Mouse (Mus musculus): ENCODE measurements at regions not wholly inside any gene's neighbourhood (a gene's known extent, or its start where the extent isn't known, plus 50 kb on each side); places are given as distances from the start of the nearest gene placed in this dataset.

DNA sequence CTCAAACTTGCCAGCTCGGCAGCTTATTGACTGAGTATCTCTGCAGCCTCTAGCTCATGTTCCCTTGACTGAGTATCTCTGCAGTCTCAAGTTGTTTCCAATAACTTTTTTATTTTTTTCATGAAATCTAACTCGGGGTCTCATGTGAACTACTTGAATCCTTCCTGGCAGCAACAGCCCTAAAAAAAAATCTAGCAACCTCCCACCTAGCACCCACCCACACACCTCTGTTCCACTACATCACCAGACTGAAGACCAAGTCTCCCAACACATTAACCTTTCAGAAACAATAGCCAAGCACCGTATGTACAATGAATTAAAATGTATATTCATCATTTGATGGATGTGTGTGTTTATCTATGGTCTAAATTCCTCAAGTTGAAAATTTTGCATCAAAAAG is 387.7 kb upstream of the Gm10131 start:
- TF ChIP-seq CTCF (IDR thresholded peaks at IDR 0.05; ENCODE audit: low read depth, low read length) (no peak), POLR2A (IDR thresholded peaks at IDR 0.05; ENCODE audit: borderline replicate concordance, low read depth, low read length) (no peak)
